Mouse (Mus musculus) cerebellum, adult 2 months (tissue): ENCODE measurements around the gene Smarcd2. TPM values are rescaled to one million over a fixed set of nuclear protein-coding genes. Genes with fewer than 3 reads are reported as not detected.

Source experiments
- DNase-seq, 2 experiments: peaks; one replicate each; pipeline ENCODE4 v3.0.0; 2021
- H3K27ac ChIP-seq: fragments of 200-500 bp; 2 replicates; pipeline ENCODE4 v1.5.1; 2012; ENCODE audit warnings: low read length, control low read depth, inconsistent platforms; ENCODE audit not compliant: insufficient read depth
- H3K27me3 ChIP-seq: fragments of 200-500 bp; 2 replicates; pipeline ENCODE4 v1.6.1; 2012; ENCODE audit warnings: inconsistent platforms, mild to moderate bottlenecking, low read length, moderate library complexity; ENCODE audit not compliant: control insufficient read depth, insufficient read depth
- H3K4me1 ChIP-seq: fragments of 200-500 bp; 2 replicates; pipeline ENCODE4 v1.6.1; 2011; ENCODE audit warnings: low read length; ENCODE audit not compliant: control insufficient read depth, insufficient read depth
- H3K4me3 ChIP-seq: fragments of 200-500 bp; replicated peaks from 2 replicates; pipeline ENCODE3; 2011; ENCODE audit warnings: mild to moderate bottlenecking, low read depth, low read length, control low read depth; ENCODE audit not compliant: insufficient read depth
- CTCF ChIP-seq: fragments of 200-500 bp; IDR thresholded peaks from 2 replicates; pipeline ENCODE4 v1.5.1; 2011; ENCODE audit warnings: low read depth, mild to moderate bottlenecking, control low read depth, low read length, moderate library complexity, borderline replicate concordance; ENCODE audit not compliant: insufficient read depth
- POLR2A ChIP-seq: fragments of 200-500 bp; IDR thresholded peaks from 2 replicates; pipeline ENCODE4 v1.6.1; 2011; ENCODE audit warnings: low read length, control low read depth, borderline replicate concordance; ENCODE audit not compliant: insufficient read depth
- WGBS: fragments of 180-500 bp; shearing (Covaris S2); methylation state at CpG from one replicate; pipeline ENCODE4 v1.1.7; 2018; 5-methylcytosine and 5-hydroxymethylcytosine counted together
- polyA plus RNA-seq: library from polyadenylated mRNA; depleted of rRNA; stranded (reverse); fragments of >200 nt; gene quantifications from 2 replicates; pipeline ENCODE4 v1.2.3, GENCODE M21; 2012

Gene Smarcd2
- polyA plus RNA-seq, 1 experiment = 114 TPM

DNA sequence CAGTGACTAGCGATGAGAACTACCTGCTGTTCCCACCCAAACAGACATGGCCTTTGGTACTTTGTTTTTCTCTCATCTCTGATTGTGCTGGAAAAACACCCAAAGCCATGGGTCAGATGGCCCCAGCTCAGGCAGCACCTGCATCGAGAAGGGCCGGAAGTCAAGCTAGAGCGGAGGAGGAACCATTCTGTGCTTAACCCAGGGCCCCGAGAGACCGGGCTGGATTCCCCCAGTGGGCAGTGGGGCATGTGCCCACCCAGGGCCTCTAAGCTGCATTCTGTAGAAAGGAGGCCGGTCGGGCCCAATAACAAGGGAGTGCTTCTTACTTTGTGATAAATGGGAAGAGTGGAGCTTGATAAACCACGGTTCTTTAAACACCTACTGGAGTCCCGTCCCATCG lies 35.4 kb upstream of the Smarcd2 start:
- Histone ChIP-seq H3K27ac (no peak overlapping the region), H3K4me3 (no peak overlapping the region), H3K4me1 (no peaks in the 10 kb centered on the region), H3K27me3 (no peaks in the 10 kb centered on the region)
- no peak for TF ChIP-seq CTCF
- TF ChIP-seq POLR2A = no peak
- DNase-seq = no peak
- 83% methylated on average over 11 of the region's 11 CpGs for WGBS

DNA sequence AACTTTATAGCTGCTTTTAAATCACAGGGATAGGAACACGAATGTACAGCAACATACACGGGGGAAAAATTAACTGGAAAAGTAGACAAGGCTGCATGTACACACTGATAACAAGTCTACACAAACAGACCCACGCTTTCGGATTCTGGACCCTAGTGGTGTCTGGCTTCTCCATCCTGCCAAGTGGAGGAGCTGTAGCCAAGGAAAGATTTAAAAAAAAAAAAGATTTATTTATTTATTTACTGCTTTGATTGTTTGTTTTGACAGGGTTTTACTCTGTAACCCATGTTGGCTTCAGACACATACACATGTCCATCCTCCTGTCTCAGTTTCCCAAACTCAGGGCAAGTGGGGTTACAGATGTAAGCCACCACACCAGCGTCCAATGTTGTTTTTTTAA lies 34.7 kb upstream of the Smarcd2 start:
- no peak for DNase-seq
- Histone ChIP-seq H3K4me3 (no peak overlapping the region), H3K4me1 (no peaks in the 10 kb centered on the region), H3K27ac (no peak overlapping the region), H3K27me3 (no peaks in the 10 kb centered on the region)
- no peak for TF ChIP-seq POLR2A
- TF ChIP-seq CTCF = no peak
- WGBS = 57% methylated on average over 5 of the region's 5 CpGs

DNA sequence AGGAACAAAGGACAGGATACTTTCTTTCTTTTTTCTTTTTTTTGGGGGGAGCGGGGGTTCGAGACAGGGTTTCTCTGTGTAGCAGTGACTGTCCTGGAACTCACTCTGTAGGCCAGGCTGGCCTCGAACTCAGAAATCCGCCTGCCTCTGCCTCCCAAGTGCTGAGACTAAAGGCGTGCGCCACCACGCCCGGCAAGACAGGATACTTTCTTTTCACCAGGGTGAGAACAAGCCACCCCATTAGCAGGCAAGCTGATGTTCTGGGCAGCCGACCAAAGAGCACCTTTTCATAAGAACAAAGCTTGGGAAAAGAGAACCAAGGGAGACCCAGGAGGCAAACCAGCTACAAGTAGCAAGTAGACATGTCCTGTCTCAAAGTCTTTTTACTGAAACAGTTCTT lies 34.0 kb upstream of the Smarcd2 start:
- TF ChIP-seq POLR2A (no peak), CTCF (no peak)
- 82% methylated on average over 9 of the region's 9 CpGs for WGBS
- Histone ChIP-seq H3K27ac (no peak overlapping the region), H3K4me1 (no peaks in the 10 kb centered on the region), H3K27me3 (no peaks in the 10 kb centered on the region), H3K4me3 (no peak overlapping the region)
- DNase-seq = no peak

DNA sequence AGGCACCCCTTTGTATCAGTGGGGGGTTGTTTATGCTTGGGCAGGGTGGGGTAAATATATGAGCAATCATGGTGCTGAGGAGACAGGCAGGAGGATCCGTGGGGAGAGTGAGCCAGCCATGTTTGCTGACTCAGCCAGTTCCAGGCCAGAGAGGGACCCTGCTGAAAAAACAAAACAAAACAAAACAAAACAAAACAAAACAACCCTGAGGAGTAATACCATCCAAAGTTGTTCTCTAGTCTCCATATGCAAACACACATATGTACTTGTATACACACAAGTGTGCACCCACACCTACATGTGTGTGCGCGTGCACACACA lies 33.3 kb upstream of the Smarcd2 start:
- TF ChIP-seq POLR2A (no peak), CTCF (no peak)
- Histone ChIP-seq H3K4me3 (no peak overlapping the region), H3K27ac (no peak overlapping the region), H3K27me3 (no peaks in the 10 kb centered on the region), H3K4me1 (no peaks in the 10 kb centered on the region)
- WGBS = 87% methylated on average over 3 of the region's 3 CpGs
- no peak for DNase-seq

DNA sequence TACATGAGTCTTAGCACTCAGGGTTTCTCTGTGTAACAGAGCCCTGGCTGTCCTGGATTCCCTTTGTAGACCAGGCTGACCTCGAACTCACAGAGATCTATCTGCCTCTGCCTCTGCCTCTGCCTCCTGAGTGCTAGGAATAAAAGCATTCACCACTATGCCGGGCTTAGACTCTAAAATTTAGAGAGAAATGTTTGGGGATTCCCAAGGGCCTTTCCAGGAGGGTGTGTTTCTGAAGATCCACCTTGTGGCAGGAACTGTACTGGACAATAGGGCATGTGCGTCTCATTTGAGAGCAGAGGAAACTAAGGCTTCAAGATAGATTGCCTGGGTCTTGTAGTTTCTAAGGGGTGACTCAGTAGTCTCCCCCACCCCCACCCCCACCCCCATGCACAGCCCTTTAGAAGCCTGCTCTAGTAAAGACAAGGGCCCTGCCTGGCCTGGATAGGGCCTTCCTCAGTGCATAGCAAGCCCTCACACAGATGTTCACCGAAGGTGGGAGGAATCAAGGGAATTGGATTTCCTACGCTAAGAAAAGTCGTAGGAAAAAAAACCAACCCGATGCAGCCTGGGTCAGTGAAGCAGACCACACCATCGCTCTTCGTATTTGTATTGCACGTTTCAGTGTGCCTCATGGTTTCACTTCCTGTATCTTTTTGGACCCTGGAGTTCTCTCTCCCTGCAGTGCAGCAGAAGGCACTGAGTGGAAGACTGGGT lies 32.7 kb upstream of the Smarcd2 start:
- DNase-seq = no peak
- 83% methylated on average over 10 of the region's 10 CpGs for WGBS
- Histone ChIP-seq H3K27ac (no peak overlapping the region), H3K4me1 (no peaks in the 10 kb centered on the region), H3K27me3 (no peaks in the 10 kb centered on the region), H3K4me3 (no peak overlapping the region)
- TF ChIP-seq CTCF = no peak
- no peak for TF ChIP-seq POLR2A

DNA sequence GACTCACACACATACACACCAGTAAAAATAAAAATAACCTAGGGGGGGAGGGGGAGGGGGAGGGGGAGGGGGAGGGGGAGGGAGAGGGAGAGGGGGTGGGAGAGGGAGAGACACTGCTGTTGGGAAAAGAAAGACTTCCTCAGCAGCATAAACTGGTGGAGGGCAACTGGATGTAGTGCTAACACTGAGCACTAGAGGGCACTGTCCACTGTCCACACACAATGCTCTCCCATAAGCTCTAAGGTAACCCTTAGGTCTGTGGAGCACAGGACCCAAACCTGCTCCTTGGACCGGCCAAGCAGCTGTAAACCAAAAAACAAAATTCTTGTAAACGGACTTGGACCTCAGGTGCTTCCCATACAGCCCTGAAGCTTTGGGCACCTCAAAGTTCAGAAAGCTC lies 29.9 kb upstream of the Smarcd2 start:
- Histone ChIP-seq H3K4me3 (no peak overlapping the region), H3K27ac (no peak overlapping the region), H3K4me1 (no peaks in the 10 kb centered on the region), H3K27me3 (no peaks in the 10 kb centered on the region)
- TF ChIP-seq CTCF (peak; percentile 94), POLR2A (no peak)
- peak; percentile 56 to 68 for DNase-seq
- WGBS = 19% methylated on average over 2 of the region's 2 CpGs

DNA sequence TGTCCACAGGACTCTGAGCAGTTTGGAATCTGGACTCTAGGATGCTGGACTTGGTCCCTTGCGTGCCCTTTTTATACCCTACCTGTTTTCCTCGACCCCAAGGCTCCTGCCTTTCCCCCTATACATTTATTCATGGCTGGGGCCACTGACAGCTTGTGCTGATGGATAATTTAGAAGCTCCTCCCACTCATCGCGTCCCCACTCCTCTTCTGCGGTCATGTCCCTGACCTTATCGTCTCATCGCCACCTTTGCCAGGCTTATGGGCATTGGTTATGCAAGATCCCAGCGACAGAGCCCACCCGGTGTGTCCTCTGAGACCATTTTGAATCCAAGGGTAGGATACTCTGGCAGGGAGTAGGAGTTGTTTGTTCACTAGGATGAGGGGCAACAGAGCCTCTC lies 29.0 kb upstream of the Smarcd2 start, which contains the start of gene Gh:
Gh (minus strand) TSS at position 101 of the 400 bp plus-strand sequence.
- TF ChIP-seq CTCF = no peak
- Histone ChIP-seq H3K4me1 (no peaks in the 10 kb centered on the region), H3K27ac (no peak within 1 kb of the TSS), H3K27me3 (no peaks in the 10 kb centered on the region), H3K4me3 (no peak within 1 kb of the TSS)
- no peak for DNase-seq
- 79% methylated on average over 9 of the region's 9 CpGs for WGBS

DNA sequence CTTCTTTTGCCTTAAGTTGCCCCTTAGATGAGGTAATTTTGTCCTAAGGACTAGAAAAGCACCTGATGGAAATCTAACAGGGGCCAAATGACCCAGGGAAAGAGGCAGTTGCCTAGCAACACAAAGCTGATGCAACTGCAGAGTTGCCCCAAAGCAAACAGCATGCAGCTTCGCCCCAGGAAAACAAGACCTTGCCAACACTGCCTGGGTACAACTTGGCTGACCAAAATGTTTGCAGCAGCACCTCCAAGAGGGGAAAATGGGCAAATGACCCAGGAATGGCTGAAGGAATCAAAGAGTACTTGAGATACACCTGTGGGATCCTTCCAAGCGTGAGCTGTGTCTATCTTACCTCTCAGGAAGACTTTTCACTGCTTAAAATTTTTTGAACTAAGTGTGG lies 19.1 kb upstream of the Smarcd2 start:
- TF ChIP-seq POLR2A (no peak), CTCF (peak; percentile 24; the same call in 1 of the 2 replicates)
- Histone ChIP-seq H3K4me1 (peaks cover 31% of the 10 kb centered on the region; the same call in 1 of the 2 replicates), H3K27me3 (no peaks in the 10 kb centered on the region), H3K4me3 (no peak overlapping the region), H3K27ac (peak overlapping the region; percentile 26)
- peak; percentile 87 to 92 for DNase-seq
- 44% methylated on average over 2 of the region's 2 CpGs for WGBS
